Mouse (Mus musculus): ENCODE measurements around the gene Clmn. TPM values are rescaled to one million over a fixed set of nuclear protein-coding genes. Genes with fewer than 3 reads are reported as not detected.

The Clmn gene
- total RNA-seq (2018; cell fraction: chromatin; rRNA removed) = 1 to 10 TPM in 1 of 26 experiments, under 1 TPM in 2, not detected in 23; 0.08 to 1.0 (median 0.46) TPM
- under 1 TPM in 13 of 26 experiments, not detected in 13; 0.03 to 0.15 (median 0.05) TPM for total RNA-seq (2018; cell fraction: cytosol; rRNA removed)
- total RNA-seq (2018; cell fraction: nucleus; rRNA removed) = 1 to 10 TPM in 1 of 26 experiments, under 1 TPM in 1, not detected in 24; 0.15 to 1.6 TPM
- polyA plus RNA-seq (2018) = not detected in 3 replicates

DNA sequence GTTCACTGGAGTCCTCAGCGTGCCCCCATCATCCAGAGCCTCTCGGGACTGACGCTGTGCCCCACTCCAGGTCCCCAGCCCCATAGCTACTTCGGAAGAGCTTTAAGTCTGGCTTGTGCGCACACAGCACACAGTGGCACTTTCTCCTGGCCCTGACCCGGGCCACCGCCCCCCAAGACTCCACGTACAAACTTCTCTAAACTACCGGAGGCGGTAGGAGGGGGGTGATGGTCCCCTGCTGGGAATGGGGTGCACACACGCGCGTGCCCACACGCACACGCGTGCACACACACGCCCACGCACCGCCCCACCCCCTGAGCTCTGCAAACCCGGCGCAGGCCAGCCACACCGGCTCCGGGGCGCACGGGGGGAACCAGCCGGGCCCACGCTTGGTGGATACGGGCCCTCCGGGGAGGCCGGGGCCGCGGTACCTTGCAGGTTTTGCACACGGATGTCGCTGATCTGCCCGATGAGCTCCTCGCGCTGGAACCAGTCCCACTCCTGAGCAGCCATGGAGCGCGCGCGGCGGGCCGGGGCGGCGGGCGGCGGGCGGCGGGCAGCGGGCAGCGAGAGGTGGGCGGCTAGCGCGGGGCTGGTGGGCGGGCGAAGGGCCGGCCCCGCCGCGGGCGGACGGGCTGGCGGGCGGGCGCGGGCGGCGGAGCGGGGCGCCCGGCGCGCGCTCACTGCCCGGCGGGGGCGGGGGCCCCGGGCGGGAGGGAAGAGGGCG, at the start of gene Clmn:
Gene Clmn, minus strand, starts transcription at position 638 of the 727 bp plus-strand sequence.
- no peak within 1 kb of the TSS for H3K27ac ChIP-seq
- under 1% methylated on average over 41 of the region's 80 CpGs for WGBS (ENCODE audit: missing documents)
- no peak within 1 kb of the TSS for H3K4me3 ChIP-seq (ENCODE audit: inconsistent target)
- H3K36me3 ChIP-seq (ENCODE audit: inconsistent target) = no peaks in the 10 kb centered on the region
- no peaks in the 10 kb centered on the region for H3K79me2 ChIP-seq (ENCODE audit: inconsistent target)

DNA sequence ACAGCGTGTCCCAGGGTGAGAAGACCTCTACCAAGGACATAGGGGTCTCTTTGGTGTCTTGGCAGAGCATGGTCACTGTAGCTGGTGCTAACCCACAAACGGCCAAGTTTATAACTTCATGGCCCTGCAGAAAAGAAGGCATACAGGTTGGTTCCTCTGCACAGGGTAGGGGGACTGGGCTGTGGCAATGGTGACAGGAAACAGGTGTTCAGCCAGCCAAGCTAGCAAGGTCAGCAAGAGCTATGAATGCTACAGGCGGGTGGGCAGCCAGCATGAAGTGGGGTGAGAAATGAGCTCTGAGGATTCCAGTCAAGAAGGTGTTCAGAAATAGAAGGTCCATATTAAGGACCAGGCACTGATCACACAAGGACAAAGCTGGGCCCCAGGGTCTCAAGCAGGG, 48.1 kb upstream of the Clmn start:
- 28% methylated on average over 3 of the region's 3 CpGs for WGBS (ENCODE audit: missing documents)
- Histone ChIP-seq H3K4me3 (ENCODE audit: inconsistent target) (no peak overlapping the region), H3K27ac (no peak overlapping the region), H3K79me2 (ENCODE audit: inconsistent target) (no peaks in the 10 kb centered on the region), H3K36me3 (ENCODE audit: inconsistent target) (no peaks in the 10 kb centered on the region)

DNA sequence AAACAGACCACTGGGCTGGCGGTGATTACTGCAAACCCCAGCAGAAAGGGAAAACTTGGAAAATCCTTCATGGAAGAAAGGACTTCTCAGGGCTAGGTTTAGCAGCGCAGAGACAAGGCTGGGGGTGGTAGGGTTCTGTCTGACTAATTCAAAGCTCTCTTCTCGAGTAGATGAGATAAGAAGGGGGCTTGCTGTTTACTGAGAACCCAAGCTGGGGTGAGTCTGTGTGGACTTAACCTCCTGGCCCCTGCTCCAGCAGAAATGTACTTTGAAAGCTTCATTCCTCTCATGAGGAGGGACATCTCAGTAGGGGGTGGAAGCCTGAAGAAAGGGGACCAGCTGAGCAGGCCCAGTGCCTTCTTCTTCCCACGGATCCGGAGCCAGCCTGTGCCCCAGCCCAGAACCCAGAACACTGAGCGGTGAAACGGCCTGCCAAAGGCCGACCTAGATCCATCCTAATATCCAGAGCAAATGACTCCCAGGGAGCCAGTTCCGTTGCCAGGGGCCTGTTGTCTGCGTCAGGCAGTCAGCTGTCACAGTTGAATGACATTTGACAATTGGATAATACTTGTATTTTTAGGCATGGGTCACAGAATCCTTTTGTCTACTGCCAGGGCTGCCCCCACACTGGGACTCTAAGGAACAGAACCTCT, 47.5 kb upstream of the Clmn start:
- Histone ChIP-seq H3K4me3 (ENCODE audit: inconsistent target) (no peak overlapping the region), H3K79me2 (ENCODE audit: inconsistent target) (no peaks in the 10 kb centered on the region), H3K27ac (no peak overlapping the region), H3K36me3 (ENCODE audit: inconsistent target) (no peaks in the 10 kb centered on the region)
- WGBS (ENCODE audit: missing documents) = 87% methylated on average over 10 of the region's 10 CpGs

DNA sequence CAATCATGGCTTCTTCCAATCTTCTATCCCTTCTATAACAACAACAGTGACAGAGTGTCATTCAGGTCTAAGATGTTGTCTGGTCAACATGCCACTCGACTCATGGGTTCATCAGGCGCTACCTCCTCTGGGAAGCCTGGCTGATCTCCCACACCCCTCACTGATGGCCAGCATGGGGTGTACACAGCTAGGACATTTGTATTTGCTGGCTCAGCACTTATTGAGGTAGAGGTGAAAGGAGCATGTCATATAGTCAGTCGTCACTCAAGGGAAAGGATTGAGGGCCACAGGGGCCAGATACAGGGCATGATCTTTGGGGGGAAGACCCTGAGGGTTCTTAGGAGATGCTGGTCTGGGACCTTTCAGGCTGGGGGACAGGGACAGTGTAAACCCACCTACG, 44.9 kb upstream of the Clmn start:
- Histone ChIP-seq H3K4me3 (ENCODE audit: inconsistent target) (no peak overlapping the region), H3K27ac (no peak overlapping the region), H3K79me2 (ENCODE audit: inconsistent target) (no peaks in the 10 kb centered on the region), H3K36me3 (ENCODE audit: inconsistent target) (no peaks in the 10 kb centered on the region)
- WGBS (ENCODE audit: missing documents) = 93% methylated on average over 4 of the region's 4 CpGs

DNA sequence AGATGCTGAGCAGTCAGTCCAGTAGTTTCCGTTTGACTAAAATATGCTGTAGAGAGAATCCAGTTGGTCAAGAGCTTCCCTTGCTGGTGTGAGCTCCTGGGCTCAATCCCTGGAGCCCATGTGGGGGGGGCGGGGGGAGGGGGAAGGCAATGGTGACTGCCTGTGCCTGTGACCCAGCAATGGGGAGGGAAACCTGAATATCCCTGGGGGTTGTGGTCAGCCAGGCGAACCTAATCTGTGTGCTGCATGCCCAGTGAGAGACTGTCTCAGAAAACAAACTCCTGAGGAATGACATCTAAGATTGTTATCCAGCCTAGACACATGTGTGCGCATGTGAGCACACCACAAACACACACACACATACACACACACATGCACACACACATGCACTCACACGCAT, 44.1 kb upstream of the Clmn start:
- Histone ChIP-seq H3K79me2 (ENCODE audit: inconsistent target) (no peaks in the 10 kb centered on the region), H3K4me3 (ENCODE audit: inconsistent target) (no peak overlapping the region), H3K27ac (no peak overlapping the region), H3K36me3 (ENCODE audit: inconsistent target) (no peaks in the 10 kb centered on the region)
- WGBS (ENCODE audit: missing documents) = 86% methylated on average over 5 of the region's 5 CpGs

DNA sequence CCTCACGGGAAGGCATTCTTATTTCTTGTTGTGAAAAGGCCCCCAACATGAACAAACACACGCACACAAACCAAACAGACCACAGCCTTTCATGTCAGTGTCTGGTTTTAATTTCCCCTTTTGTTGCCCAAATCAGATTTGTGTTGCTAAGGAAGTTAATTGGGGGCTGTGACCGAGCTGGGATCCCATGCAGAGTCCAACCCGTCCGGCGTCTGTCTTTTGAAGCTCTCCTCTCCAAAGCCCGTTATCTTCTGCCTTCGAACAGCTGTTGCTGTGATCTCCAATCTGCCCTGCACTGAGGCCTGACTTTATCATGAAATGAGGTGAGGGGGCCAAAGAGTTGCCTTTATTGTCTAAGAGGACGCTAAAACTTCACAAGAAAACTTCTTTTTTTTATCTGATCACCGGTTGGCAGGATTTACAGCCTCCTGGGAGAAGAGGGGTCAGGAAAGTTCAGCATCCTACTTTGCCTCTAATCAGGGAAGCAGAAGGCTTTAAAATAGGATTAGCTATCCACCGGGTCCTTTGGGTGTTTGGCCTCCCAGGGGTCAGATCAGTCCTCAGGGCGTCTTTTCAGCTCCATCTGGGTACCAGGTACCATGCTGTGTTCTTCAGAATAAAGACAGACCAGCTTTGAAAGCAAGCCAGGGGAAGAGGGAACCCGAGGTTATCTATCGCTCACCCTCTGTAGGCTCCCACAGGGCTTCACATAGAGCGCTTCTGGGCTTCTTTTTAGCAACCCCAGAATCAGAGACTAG, 43.3 kb upstream of the Clmn start:
- 31% methylated on average over 15 of the region's 15 CpGs for WGBS (ENCODE audit: missing documents)
- no peak overlapping the region for H3K4me3 ChIP-seq (ENCODE audit: inconsistent target)
- H3K36me3 ChIP-seq (ENCODE audit: inconsistent target) = no peaks in the 10 kb centered on the region

DNA sequence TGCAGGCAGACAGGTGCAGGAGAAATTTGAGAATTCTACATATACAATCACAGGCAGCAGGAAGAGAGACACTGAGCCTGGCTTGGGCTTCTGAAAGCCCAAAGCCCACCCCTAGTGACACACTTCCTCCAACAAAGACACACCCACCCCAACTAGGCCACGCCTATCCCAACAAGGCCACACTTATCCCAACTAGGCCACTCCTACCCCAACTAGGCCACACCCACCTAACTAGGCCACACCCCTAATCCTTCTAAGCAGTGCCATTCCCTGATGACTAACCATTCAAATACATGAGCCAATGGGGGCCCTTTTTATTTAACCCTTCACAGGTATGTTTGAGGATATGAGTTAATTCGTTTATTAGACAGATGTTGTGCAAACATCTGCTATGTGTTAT, 42.3 kb upstream of the Clmn start:
- WGBS (ENCODE audit: missing documents) = 88% methylated on average over 2 of the region's 2 CpGs
- no peak overlapping the region for H3K4me3 ChIP-seq (ENCODE audit: inconsistent target)
- no peak overlapping the region for H3K27ac ChIP-seq
- no peaks in the 10 kb centered on the region for H3K36me3 ChIP-seq (ENCODE audit: inconsistent target)
- no peaks in the 10 kb centered on the region for H3K79me2 ChIP-seq (ENCODE audit: inconsistent target)

More for the DNA sequence above, 43.3 kb upstream of the Clmn start:
- H3K79me2 ChIP-seq (ENCODE audit: inconsistent target) = no peaks in the 10 kb centered on the region
- no peak overlapping the region for H3K27ac ChIP-seq

DNA sequence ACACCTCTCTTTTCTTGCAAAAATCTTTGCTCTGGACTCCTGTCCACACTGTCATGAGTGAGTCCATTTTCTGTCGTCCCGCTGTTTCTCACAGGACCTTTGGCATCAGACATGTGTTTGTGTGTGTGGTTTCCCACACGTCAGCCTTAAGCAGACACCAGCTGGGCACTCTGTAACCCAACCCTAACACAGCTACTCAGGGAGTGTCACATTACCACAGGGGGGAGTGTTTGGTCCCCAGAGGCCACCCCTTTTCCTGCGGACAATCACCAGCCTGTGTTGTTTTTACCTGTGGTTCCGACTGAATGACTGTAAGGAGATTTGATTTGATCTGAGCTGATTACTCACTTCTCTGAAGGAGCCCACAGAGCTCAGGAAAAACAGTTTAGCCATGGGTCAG, 39.3 kb upstream of the Clmn start:
- Histone ChIP-seq H3K27ac (no peak overlapping the region), H3K36me3 (ENCODE audit: inconsistent target) (no peaks in the 10 kb centered on the region), H3K79me2 (ENCODE audit: inconsistent target) (no peaks in the 10 kb centered on the region), H3K4me3 (ENCODE audit: inconsistent target) (no peak overlapping the region)
- WGBS (ENCODE audit: missing documents) = 15% methylated on average over 5 of the region's 5 CpGs

DNA sequence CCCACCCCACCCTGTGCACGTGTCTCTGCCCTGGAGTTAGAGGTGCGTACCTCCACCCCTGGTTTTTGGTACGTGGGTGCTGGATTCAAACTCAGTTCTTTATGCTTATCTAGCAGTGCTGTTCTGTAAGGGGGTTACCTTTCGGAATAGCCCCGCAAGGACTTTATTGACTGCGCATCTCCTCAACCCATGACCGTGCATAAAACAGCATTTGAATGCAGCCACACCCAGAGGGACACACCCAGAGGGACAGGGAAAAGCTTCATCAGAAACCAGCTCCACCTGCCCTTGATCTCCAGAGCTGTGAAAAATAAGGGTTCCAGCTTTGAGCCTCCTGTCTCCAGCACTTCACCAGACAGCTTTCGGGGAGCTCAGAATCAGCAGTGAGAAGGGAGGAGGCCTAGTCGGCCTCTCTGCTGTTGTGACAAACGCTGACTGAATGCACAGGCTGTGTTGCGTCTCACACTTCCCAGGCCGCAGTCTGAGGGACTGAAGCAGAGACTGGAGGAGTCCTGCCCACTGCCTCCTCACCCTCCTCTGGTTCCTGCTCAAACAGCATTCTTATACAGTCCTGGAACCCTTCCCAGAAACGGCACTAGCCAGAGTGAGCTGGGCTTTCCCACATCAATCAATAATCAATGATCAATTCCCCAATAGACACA, 37.6 kb upstream of the Clmn start:
- Histone ChIP-seq H3K27ac (no peak overlapping the region), H3K36me3 (ENCODE audit: inconsistent target) (no peaks in the 10 kb centered on the region), H3K4me3 (ENCODE audit: inconsistent target) (no peak overlapping the region), H3K79me2 (ENCODE audit: inconsistent target) (no peaks in the 10 kb centered on the region)
- WGBS (ENCODE audit: missing documents) = 95% methylated on average over 13 of the region's 13 CpGs

DNA sequence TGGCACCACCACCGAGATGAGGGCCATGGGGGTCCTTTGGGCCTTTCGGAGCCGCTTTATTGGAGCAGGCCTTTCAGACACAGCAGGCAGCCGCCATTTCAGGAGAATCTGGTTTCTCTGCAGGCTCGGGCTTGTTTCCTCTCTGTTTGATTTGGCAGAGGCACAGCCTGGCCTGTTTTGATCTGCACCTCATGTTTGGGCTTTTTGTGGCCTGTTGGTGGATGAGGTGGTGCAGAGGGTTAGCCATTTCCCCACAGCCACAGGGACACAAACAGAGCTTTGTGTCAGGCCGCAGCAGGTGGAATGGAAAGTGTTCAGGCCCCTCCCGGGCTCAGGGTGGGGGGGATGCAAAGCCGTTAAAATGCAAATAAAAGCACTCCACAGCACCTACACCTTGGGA, 36.4 kb upstream of the Clmn start:
- 84% methylated on average over 8 of the region's 8 CpGs for WGBS (ENCODE audit: missing documents)
- Histone ChIP-seq H3K4me3 (ENCODE audit: inconsistent target) (no peak overlapping the region), H3K36me3 (ENCODE audit: inconsistent target) (no peaks in the 10 kb centered on the region), H3K79me2 (ENCODE audit: inconsistent target) (no peaks in the 10 kb centered on the region), H3K27ac (no peak overlapping the region)

DNA sequence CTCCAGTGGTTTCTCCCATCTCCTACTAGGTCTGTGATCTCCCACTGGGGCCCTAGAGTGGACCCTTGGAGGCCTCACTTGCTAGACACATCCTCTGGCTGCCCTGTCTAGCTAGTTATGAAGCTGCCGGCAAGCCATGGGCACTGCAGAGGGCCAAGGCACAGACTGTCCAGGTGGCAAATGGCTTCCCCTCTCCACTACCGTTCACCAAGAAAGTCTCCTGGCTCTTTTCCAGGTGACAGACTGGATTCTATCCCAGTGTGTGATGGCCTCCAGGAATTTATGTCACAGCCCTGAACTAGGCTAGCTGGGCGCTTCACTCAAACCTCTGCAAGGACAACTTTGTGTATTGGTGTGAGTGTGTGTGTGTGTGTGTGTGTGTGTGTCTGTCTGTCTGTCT, 35.0 kb upstream of the Clmn start:
- no peaks in the 10 kb centered on the region for H3K36me3 ChIP-seq (ENCODE audit: inconsistent target)
- H3K79me2 ChIP-seq (ENCODE audit: inconsistent target) = no peaks in the 10 kb centered on the region
- no peak overlapping the region for H3K27ac ChIP-seq
- 87% methylated on average over 3 of the region's 3 CpGs for WGBS (ENCODE audit: missing documents)
- no peak overlapping the region for H3K4me3 ChIP-seq (ENCODE audit: inconsistent target)

DNA sequence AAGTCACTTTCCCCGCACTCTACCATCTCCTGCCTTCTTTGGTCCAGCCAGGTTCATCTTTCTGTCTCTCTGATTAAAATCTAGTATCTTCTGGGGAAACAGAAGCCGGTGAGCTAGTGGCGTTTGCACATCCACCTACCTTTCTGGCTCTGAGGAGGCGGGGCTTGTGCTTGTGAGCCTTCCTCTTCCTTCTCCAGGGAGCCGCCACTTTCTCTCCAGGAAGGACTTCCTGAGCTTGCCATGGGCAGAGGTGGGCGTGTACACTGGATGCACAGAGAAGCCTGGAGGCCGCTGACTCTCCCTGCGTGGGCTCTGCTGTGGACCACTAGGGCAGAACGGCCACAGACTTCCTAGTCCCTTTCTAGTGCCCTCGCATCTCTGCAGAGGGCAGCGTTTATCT, 34.3 kb upstream of the Clmn start:
- no peak overlapping the region for H3K27ac ChIP-seq
- no peaks in the 10 kb centered on the region for H3K36me3 ChIP-seq (ENCODE audit: inconsistent target)
- no peak overlapping the region for H3K4me3 ChIP-seq (ENCODE audit: inconsistent target)
- WGBS (ENCODE audit: missing documents) = 77% methylated on average over 11 of the region's 11 CpGs
- H3K79me2 ChIP-seq (ENCODE audit: inconsistent target) = no peaks in the 10 kb centered on the region

DNA sequence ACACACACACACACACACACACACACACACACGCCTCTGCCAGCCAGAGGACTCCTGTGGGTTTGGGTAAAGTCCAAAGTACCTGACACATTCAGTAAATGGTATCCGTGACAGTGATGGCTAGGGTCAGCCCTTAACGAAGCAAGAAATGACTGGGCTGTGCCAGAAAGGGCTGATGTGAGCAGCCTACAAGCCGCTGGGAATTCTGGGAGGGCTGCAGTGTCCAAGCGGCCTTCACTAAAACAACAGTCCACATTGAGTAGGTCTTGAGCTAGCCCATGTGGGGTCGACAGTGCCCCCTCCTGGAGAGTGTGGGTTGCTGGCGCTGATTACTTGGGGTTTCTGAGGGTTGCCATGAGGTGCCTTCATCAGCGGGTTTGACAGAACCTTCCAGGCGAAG, 33.8 kb upstream of the Clmn start:
- WGBS (ENCODE audit: missing documents) = 68% methylated on average over 9 of the region's 9 CpGs
- H3K79me2 ChIP-seq (ENCODE audit: inconsistent target) = no peaks in the 10 kb centered on the region
- H3K36me3 ChIP-seq (ENCODE audit: inconsistent target) = no peaks in the 10 kb centered on the region
- no peak overlapping the region for H3K27ac ChIP-seq
- no peak overlapping the region for H3K4me3 ChIP-seq (ENCODE audit: inconsistent target)

DNA sequence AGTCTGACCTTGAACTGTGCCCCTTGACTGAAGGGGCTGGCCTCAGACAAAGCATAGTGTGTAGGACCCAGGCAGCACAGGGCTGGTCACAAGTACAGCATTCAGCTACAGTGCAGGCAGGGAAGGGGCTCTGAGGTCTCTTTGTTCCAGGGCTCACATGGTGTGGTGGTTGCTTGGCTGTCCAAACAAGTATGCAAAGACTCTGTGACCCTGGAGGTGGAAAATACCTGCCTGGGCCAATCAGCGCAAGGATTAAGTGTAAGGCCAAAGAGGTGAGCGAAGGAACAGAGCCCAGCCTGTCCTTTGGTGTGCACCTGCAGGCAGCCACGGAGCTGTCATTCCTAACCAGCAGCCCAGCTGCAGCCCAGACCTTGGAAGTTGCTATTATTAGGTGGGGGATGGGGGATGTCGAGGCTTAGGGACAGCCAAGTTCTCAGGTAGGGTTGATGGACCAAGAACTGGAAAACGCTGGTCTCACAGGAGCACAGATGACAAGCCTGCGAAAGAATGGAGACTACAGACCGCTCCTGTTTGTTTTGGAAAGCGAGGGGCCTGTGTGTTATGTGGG, 32.3 kb upstream of the Clmn start:
- Histone ChIP-seq H3K27ac (no peak overlapping the region), H3K4me3 (ENCODE audit: inconsistent target) (no peak overlapping the region), H3K79me2 (ENCODE audit: inconsistent target) (no peaks in the 10 kb centered on the region), H3K36me3 (ENCODE audit: inconsistent target) (no peaks in the 10 kb centered on the region)
- WGBS (ENCODE audit: missing documents) = 83% methylated on average over 8 of the region's 8 CpGs

Measured in macrophage (primary cell).